Mouse (Mus musculus): ENCODE measurements around the gene Gm14295. TPM values are rescaled to one million over a fixed set of nuclear protein-coding genes. Genes with fewer than 3 reads are reported as not detected.

Gm14295 gene
- polyA plus RNA-seq (2014; fragmentation: Illumina TruSeq; extraction: RNeasy Lipid Tissue Mini Kit (QIAGEN cat#74804); ENCODE audit: low read depth, low replicate concordance) = 21.0 TPM

GRCm38 (mm10) chr2:176798312-176798711 is at the start of gene Gm14295:
Gene Gm14295, plus strand, starts transcription at chr2:176798612.

GRCm38 (mm10) chr2:176830840-176831239 is 32.4 kb downstream of the Gm14295 start, which contains the start of gene Gm14408:
Gene Gm14408, plus strand, starts transcription at chr2:176831140.

Other genes starting within 250 kb of the Gm14295 start
- gene Gm14308, start 162.3 kb upstream of the Gm14295 start, polyA plus RNA-seq (2014; fragmentation: Illumina TruSeq; extraction: RNeasy Lipid Tissue Mini Kit (QIAGEN cat#74804); ENCODE audit: low read depth, low replicate concordance) = 2.5 TPM
- 8.1 TPM for gene Zfp973, start 128.1 kb upstream of the Gm14295 start, polyA plus RNA-seq (2014; fragmentation: Illumina TruSeq; extraction: RNeasy Lipid Tissue Mini Kit (QIAGEN cat#74804); ENCODE audit: low read depth, low replicate concordance)
- gene Gm14305, start 90.3 kb upstream of the Gm14295 start, polyA plus RNA-seq (2014; fragmentation: Illumina TruSeq; extraction: RNeasy Lipid Tissue Mini Kit (QIAGEN cat#74804); ENCODE audit: low read depth, low replicate concordance) = 12.3 TPM
- gene Gm14408, start 32.5 kb downstream of the Gm14295 start, polyA plus RNA-seq (2014; fragmentation: Illumina TruSeq; extraction: RNeasy Lipid Tissue Mini Kit (QIAGEN cat#74804); ENCODE audit: low read depth, low replicate concordance) = not detected
- gene Gm14296, start 129.2 kb downstream of the Gm14295 start, polyA plus RNA-seq (2014; fragmentation: Illumina TruSeq; extraction: RNeasy Lipid Tissue Mini Kit (QIAGEN cat#74804); ENCODE audit: low read depth, low replicate concordance) = 5.2 TPM
- gene Gm14419, start 202.3 kb downstream of the Gm14295 start, polyA plus RNA-seq (2014; fragmentation: Illumina TruSeq; extraction: RNeasy Lipid Tissue Mini Kit (QIAGEN cat#74804); ENCODE audit: low read depth, low replicate concordance) = 14.9 TPM

Measured in testis, adult 10 weeks (tissue).